Mouse (Mus musculus): ENCODE measurements around the gene Slc15a2.

Gene Slc15a2

DNA sequence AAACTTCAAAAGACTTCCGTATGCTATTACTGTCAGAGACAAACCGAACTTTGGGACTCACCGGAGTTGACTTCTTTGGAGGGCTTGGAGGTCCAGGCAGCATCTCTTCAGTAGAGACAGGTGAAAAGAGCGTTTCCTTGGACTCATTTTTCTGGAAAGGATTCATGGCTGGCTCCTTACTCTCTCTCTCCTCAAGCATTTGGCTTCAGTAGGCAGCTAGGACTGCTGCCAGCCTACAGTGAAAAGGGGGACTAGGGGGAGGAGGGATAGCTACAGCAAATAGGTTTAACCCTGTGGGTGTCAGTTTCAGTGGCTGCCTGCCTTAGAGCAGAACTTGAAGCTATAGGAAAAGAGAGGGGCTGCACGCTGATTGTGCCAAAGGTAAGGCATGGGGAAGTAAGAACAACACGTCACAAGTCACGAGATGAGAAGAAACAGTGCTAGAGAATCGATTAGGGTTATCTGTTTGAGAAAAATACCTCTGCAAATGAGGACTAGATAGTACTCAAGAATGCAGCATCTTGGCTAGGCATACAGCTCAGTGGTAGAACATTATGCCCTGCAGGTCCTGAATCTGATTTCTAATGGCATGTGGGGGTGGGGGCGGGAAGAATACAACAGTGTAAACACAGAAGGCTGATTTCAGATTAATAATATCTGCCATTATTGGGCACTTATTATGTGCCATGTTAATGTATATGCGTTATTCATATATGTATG lies at the start of gene Slc15a2:
Gene Slc15a2, minus strand, starts transcription at position 369 of the 720 bp plus-strand sequence.
- DNase-seq (ENCODE audit: low spot score in 2 of 2) = no peak

DNA sequence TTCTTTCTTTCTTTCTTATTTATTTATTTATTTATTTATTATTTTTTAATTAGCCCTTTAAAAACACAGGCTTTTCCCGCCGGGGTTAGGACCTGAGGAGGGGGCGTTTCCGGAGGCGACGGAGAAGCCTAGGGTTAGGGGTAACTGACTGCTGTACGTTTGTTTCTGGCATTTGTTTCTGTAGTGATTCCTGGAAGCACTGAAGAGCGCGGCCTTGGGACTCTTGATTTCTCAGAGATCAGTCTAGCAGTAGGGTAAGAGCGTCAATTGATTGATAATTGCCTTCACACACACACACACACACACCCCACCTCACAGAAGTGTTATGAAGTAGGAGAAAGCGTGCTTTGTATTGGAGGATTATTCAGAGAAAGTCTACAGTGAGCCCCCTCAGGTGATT lies 44.1 kb upstream of the Slc15a2 start:
- no peak for DNase-seq (ENCODE audit: low spot score in 2 of 2)

DNA sequence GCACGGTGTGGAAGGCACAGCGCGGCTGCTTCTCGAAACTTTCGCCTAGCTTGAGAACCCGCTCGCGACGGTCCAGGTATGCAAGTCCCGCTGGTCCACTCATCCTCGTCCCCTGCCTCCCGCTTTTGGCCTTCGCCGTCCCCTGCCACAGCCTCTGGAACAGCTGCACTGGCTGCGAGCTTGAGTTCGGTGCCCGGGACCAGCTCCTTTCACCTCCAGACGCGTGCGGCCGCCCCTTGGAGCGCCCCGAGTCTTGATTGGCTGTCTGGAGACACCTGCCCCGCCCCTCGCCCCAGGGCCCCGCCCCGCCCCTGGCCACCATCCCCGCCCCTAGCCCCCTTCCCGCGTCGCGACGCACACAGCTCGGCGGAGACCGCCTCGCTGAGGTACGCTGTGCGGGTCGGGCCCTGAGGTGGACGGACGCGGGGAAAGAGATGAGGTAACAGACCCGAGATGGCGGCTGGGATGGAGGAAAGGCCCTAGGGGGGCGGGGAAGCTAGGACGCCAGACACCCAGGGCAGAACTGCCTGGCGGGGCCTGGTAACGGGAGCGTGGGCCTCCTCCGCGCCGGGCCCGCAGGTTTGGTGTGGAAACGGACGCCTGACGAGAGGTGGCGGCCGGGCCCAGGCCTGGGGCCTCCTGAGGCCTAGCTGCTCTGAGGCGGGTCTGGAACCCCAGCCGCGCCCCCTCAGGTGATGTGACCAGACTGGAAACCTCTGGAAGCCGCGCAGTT lies 43.5 kb upstream of the Slc15a2 start, which contains the start of gene Iqcb1:
Gene Iqcb1, plus strand, starts transcription at position 332 of the 733 bp plus-strand sequence.
- DNase-seq (ENCODE audit: low spot score in 2 of 2) = peak; percentile 75 to 80

DNA sequence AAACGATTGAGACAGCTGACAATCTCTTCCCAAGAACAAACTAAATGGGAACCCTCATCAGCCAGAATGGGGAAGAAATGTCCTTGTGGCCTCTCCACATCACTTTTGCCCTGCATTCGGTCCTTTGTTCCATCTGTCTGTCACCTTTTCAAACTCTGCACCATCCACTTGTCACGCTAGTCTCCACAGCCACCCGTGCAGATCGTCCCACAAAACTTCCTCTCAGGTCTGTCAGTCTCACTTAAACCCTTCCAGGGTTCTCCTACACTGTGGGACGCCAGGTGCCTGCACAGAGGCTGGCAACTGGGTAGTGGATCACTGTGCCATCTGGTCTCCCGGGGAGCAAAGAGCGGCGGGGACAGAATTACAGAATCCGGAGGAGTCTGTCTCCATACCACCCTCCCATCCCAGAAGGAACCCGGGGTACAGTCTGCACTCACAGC lies 42.9 kb upstream of the Slc15a2 start:
- no peak for DNase-seq (ENCODE audit: low spot score in 2 of 2)

DNA sequence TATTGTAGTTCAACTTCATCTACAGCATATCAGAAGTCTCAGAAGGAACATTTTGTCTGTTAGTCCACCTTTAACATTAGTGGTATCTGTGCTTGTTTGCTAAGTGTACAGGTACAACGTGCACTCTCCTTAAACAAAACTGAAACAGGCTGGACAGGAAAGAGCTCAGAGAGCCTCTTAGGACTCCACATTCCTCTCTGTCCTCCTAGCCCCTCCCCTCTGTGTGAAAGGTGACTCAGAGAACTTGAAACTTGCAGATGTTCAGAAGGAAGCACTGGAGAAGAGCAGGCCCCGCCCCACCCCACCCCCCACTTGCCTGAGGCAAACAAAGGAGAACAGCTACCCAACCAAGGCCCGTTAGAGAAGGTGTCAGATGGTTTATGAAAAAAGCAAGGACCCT lies 36.7 kb upstream of the Slc15a2 start:
- DNase-seq (ENCODE audit: low spot score in 2 of 2) = peak; percentile 20 to 26

DNA sequence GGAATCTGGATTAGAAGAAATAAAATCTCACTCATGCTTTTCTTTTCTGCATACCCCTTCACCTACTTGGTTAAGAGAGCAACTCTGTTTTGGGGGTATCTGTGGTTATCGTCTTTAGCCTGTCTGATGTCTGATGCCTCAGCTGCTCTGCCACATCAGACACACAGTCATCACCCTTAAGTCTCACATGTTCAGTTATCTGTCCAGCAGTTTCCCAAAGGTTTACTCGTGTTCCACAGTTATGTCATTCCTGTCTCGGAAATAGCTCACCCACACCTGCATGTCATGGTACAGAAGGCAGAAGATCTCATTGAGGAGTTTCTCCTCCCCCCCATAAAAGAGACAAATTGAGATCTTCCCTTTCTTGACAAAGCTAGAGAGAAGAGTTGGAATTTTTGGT lies 36.0 kb upstream of the Slc15a2 start:
- DNase-seq (ENCODE audit: low spot score in 2 of 2) = no peak

DNA sequence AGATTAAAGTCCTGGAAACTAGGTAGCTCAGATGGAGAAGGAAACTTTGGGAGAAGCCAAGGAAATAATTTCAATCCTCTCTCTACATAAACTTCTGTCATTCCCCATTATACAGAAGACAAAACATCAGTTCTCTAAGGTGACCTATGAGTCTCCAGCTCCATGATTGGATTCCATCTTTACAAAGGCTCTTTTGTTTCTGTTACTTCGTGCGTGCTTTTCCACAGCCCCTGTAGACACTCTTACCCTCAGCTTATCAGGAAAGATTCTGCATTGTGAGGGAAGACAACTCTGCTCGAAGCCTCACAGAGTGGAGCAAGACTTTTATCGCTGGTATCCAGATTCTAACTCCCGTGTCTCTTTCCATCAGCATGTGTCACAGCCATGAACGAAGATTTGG lies 35.3 kb upstream of the Slc15a2 start:
- DNase-seq (ENCODE audit: low spot score in 2 of 2) = no peak

DNA sequence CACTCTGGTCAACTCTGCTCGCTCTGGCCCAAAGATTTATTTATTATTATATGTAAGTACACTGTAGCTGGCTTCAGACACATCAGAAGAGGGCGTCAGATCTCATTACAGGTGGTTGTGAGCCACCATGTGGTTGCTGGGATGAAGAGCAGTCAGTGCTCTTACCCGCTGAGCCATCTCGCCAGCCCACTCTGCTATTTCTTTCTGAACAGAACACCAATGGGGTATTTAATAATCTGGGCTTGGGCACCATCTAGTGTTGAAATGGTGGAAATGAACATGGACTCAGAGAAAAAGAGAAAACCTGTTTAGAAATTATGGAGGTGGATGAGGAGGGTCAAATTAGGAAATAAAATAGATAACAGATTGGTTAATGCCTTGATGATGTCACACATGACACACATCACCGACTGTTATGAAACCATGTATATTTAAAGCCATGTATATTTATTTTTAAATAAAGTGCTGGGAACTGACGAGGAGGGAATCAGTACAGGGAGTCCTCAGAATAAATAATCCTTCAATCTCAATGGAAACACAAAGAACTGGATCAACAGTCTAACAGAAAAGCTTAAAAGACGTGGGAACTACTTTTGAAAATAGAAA lies 32.7 kb upstream of the Slc15a2 start:
- DNase-seq (ENCODE audit: low spot score in 2 of 2) = peak; percentile 43 to 63

DNA sequence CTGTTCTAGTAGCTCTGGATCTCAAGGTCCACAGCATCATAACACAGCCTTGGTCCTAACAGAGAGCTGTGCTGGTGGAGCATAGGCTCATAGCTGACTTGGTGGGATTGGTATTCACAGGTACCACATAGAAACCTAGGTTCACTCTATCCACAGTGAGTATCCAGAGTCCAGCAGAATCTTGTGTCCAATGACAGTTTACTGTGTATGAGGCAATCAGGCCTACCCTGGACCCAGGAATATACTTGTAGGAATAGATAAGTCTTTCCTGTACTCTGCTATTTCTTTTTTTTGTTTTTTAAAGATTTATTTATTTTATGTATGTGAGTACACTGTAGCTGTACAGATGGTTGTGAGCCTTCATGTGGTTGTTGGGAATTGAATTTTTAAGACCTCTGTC lies 32.2 kb upstream of the Slc15a2 start:
- DNase-seq (ENCODE audit: low spot score in 2 of 2) = no peak

DNA sequence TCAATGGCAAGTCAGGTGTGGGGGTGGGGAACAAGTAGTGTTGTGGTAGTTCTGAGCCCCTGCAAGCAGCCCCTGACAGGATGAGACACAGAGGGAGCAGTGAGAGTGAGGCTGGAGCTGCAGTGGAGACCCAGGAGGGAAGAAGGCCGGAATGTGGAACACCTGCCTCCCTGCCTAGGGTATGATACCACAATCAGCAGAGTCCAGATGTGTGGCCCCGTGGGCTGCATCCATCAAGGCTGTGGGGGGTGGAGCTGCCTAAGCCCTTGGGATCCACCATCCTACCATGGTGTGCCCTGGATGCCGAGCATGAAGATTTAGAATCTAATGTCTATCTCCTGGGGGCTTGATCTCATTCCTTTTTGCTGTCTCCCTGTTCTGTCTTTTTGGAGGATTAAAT lies 28.9 kb upstream of the Slc15a2 start:
- DNase-seq (ENCODE audit: low spot score in 2 of 2) = no peak

DNA sequence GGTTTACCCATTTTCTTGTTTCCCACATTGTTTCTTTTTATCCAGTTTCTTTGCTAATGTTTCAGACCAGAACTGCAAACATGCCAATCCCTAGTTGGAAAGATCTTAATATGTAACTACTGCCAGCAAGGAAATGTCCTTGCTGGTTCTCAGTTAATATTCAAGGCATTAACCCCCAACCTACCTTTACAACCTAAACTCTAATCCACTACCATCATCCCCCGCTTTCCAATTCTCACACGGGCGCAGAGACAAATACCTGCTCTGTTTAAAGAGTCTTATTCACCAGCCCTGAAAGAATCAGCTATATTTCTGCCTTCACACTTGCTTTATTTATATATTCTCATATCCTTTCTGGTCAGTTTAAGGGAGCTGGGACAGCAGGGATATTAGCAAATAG lies 23.9 kb upstream of the Slc15a2 start:
- no peak for DNase-seq (ENCODE audit: low spot score in 2 of 2)

DNA sequence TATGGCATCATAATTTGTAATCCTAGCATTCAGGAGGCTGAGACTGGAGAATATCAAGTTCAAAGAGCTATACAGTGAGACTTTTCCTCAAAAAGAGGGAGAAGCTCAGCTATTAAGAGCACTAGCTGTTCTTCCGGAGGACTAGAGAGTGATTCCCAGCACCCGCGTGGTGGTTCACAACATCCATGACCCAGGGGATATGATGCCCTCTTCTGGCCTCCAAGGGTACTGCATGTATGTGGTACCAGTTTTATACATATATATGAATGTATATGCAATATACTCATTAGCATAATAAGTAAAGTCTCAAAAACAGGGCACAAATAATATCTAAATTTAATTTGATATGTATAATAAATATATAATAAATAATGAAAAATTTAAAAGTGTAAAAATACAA lies 17.6 kb upstream of the Slc15a2 start:
- no peak for DNase-seq (ENCODE audit: low spot score in 2 of 2)

DNA sequence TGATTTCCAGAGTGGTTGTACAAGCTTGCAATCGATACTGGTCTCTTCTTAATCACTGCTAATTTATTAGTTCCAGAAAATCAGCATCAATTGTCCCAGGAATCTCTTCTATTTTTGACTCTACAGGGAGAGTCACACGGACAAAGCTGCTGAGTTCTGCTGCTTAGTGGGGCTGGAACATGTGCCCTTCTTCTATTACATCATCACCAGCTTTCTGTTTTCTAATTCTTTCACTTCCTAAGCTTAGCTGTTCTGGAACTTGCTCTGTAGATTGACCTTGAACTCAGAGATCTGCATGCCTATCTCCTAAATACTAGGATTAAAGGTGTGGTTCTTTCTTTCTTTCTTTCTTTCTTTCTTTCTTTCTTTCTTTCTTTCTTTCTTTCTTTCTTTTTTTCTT lies 13.6 kb upstream of the Slc15a2 start:
- DNase-seq (ENCODE audit: low spot score in 2 of 2) = no peak

DNA sequence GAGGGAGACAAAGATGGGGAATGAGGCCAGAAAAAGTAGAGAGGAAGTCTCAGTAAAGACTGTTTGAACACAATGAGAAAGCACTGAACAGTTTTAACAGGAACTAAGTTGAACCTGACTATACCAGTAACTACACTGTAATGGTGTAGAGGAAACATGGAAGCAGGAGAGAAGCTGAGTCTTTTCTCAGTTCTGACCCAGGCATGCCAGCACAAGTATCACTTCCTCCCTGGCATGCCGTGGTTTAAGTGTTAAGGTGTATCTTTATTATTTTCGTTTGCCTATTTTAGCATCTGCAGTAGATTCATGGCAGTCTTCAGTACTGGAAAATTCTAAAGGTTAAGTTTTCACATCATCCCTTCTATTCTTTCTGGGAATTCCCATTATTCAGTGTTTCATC lies 10.2 kb upstream of the Slc15a2 start:
- DNase-seq (ENCODE audit: low spot score in 2 of 2) = no peak

DNA sequence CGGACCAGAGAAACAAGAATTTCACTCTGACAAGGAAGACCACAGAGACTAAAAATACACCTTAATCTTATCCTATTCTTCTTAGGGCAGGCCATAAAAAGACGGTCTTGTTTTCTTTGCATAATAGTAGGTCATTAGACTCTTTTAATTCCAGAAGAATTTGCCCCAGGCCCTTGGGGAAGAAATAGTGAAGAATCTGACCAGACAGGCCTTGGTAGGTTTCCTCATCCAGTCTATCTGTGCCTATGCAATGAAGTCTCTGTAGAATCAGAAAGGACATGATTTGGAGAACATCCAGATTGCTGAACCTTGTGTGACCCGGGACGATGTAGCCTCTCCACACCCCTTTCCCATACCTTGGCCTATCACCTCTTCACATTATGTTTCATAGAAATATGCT lies 5.4 kb upstream of the Slc15a2 start:
- no peak for DNase-seq (ENCODE audit: low spot score in 2 of 2)

DNA sequence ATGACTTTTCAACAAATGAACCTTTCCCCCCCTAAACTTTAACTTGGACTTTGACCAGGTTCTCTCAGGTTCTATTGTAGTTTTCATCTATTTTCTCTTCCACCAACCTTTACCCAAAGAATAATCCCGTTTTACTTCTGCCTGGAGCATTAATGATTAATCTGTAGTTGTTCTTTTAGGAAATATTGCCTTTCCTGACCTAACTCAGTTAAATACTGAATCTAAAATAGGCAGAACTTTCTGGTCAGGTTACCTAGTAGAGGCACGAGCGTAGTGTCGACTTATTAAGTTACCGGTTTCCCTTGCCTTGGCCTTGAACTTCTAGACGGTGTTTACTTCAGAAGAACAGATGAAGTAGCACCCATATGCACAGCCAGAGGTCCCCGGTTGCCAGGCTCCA lies 1.7 kb upstream of the Slc15a2 start:
- no peak for DNase-seq (ENCODE audit: low spot score in 2 of 2)

DNA sequence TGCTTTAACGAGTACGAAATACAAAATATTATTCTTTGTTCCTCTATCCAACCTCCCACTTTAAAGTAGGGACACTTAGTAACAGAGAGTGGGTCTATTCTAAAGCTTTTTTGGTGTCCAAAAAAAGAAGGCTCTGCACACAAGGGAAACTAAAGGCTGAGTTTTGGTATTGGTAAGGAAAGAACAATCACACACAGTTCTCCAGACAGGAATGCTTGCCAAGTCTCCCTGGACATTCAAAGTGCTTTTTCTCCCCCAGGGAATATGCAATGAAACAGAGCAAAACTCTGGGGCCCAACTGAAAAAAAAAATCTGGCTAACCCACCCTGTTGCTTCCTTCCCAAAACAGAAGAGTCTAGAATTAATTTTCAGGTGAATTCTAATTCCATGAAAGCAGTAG lies 616 bp downstream of the Slc15a2 start:
- no peak for DNase-seq (ENCODE audit: low spot score in 2 of 2)

DNA sequence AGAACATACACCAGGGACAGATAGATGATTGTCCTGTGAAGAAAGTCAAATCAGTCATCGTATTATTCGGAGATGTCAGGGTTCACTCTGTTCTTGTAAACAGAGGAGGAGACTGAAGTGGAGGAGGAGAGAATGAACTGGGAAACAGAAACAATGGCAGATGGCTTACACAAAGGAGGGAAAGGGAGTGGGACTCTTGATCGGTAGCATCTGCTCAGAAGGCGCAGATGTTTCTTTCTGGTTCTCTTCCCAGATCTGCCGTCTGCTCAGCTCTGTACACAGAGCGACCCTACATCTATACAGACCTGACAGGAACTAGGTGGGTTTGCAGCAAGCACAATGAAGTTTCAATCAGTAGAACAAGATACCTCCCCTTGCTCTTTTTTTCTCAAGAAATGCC lies 9.1 kb downstream of the Slc15a2 start:
- no peak for DNase-seq (ENCODE audit: low spot score in 2 of 2)

DNA sequence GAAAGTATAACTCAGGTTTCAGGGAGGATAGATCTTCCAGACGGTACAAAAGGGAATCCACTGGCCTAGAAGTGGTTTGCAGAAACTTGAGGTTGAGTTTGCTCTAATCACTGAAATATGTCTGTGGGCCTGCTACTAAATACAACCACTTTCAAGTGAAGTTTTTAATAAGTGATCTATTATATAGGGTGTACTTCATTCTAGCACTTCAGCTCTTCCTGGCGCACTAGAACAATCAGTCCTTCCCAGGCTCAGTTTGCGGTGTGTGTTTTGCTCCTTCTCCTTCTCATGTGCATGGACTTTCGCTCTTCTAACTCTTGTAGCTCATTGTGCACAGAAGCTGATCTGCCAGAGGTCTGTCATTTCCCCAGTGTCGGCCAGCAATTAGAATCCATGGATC lies 11.8 kb downstream of the Slc15a2 start:
- no peak for DNase-seq (ENCODE audit: low spot score in 2 of 2)

DNA sequence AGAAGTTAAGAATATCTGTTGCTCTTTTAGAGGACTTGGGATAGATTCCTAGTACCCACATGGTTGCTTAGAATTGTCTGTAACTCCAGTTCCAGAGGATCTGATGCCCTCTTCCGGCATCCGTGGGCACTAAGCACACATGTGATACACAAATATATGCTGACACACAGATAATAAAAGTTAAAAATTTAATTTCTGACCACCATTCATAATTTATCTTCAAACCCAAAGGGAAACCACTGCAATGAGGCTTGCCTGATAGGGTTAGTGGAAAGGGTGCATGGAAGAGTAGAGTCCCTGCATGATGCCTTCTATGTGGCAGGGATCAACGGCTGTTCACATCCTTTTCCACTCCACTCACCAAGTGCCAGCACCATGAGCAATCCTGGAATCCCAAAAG lies 13.1 kb downstream of the Slc15a2 start:
- DNase-seq (ENCODE audit: low spot score in 2 of 2) = no peak

DNA sequence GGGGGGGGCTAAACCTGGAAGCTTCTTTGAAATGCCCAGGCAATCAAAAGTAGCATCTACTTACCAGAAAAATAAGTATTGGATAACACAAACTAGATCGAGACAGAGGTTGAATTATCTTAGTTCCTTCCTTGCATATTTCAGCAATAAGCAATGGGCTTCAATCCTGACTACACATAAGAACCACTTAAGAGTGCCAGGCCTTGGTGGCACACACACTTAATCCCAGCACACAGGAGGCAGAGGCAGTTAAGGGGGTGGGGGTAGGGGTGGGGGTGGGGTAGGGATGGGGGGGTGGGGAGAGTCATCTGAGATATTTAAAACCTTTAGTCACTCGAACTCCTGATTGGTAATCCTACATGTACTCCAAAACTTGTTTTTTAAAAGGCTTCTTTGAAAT lies 13.5 kb downstream of the Slc15a2 start:
- no peak for DNase-seq (ENCODE audit: low spot score in 2 of 2)

DNA sequence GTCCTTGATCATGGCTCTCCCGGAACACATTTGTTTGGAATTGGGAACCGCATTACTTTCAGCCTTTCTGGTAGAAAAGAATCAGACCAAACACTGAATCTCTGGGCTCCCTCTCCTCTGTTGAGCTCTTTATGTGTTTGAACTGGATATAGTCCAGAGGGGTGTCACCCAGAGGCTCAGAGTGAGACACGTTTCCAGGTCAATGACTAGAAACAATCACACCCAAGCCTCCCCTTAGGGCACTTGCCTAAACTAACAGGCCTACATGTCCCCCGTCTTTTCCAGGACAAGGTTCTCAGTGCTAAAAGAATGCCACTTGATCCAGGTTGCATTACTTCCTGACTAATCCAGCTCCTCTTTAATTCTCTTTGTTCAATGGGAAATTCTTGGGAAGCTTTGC lies 13.9 kb downstream of the Slc15a2 start:
- no peak for DNase-seq (ENCODE audit: low spot score in 2 of 2)

DNA sequence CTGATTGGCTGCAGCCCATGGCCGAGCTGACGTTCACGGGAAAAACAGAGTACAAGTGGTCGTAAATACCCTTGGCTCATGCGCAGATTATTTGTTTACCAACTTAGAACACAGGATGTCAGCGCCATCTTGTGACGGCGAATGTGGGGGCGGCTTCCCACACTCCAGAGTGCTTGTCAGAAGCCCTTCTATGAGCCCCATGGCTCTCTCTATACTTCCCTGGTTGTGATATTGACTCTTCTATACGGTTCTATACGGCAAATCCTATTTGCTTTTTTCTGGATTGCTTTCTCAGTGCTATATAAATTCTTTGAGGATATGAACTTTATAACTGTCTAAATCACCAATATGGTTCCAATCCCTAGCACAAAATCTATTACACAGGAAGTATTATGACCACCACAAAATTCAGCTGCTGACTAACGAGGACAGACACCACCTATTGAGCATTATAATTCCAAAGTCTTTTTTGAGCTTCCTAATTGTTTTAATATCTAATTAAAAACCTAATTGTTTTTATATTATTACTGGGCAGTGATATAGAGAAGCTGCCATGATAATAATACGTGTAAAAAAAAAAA lies 14.5 kb downstream of the Slc15a2 start:
- DNase-seq (ENCODE audit: low spot score in 2 of 2) = no peak
